Mouse (Mus musculus) kidney, adult 10 weeks (tissue): Measurements from ENCODE around the gene C1qtnf6. TPM values are rescaled to one million over a fixed set of nuclear protein-coding genes. Genes with fewer than 3 reads are reported as not detected.

Experiments used
- polyA plus RNA-seq: library from polyadenylated mRNA; stranded (reverse); fragments of 350-450 nt; fragmentation: Illumina TruSeq; extraction: RNeasy Lipid Tissue Mini Kit (QIAGEN cat#74804); gene quantifications from one replicate; pipeline ENCODE4 v1.2.3, GENCODE M21; 2014; ENCODE audit warnings: low read depth, low replicate concordance

The C1qtnf6 gene
- polyA plus RNA-seq: 1.4 TPM

DNA sequence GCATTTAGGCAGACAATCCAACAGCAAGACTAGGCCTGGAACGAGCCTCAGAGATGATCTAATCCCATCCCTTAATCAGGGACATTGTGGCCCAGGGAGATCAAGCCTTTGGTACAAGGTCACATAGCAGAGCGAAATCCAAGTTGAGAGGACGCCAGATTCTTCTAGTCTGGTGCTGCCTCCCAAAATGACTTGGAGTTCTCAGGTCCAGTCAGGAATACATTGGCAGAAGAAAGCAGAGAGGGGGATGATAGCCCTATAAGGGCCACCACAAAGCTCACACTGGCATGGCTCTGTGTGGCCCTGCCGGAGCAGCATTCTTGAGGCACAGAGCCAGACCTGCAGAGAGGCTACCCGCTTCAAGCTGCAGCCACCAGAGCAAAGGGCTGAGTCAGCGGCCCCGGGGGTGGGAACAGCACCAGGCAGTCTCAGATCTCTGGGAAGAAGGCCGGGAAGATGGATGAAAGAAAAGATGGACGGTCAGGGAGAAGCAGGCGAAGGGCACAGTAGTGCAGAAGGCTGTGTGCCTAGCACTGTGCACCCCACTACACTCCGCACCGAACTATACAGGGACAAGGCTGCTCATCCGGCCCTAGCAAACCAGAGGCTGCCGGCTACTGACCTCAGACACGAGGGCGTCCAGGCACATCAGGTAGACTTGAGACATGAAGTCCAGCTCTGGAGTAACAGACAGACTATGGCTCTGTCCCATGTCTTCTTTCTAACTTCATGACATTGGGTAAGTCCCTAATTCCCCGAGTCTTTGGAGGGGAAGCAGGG, at the start of gene C1qtnf6:
C1qtnf6 (minus strand) TSS at position 746 of the 780 bp plus-strand sequence.

DNA sequence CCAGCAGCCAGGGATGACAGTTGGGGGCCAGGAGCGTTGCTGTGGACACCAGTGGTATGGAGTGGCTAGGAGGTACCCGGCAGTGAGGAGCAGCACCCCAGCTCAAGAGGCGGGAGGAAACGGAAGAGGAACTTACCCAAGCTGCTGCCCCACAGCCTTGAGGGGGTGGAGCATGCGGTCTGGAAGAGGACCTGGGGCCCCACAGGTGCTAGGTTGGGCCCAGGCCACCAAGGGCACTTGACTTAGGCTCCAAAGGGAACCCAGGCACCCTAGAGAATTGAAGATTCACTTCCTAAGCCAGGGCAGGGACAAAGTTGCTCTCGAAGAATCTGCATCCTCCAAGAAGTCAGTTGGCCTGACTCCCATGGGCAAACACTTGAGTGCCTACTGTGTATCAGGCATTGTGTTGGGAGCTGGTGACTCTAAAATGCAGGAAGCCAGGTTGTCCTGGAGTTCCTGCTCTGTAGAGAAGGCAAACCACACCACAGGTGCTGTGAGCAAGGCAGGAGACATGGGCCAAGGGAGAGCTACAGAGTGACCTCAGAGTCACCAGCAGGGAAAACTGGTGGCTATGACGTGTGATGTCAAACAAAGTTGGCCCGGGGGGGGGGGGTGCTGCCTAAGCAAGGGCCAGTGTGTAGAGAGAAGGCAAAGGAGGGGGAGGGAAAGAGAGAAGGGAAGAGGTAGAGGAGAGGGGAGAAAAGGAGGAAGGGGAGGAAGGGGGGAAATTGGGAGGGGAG, 41.6 kb upstream of the C1qtnf6 start, which contains the start of gene Rac2:
Rac2 (minus strand) TSS at position 126 of the 740 bp plus-strand sequence.

DNA sequence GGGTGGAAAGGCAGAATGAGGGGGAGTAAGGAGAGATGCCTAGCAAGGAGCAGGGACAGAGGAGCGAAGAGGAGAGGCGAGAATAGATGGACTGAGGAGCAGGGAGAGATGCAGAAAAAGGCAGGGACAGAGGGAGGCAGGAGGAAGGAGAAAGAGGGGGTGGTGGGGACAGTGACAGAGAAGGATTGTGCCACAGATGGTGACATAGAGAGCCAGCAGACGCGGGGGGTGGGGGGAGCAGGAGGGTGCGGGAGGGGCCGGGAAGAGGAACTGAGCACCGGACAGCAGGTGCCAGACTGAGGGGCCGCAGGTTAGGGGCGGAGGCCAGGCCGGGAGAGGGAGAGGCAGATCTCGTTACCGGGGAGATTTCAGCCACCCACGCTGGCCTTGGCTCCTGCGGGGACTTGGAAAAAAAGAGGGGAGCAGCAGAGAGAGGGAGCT, 13.4 kb upstream of the C1qtnf6 start, which contains the start of gene Sstr3:
Sstr3 (minus strand) TSS at position 125 of the 441 bp plus-strand sequence.

DNA sequence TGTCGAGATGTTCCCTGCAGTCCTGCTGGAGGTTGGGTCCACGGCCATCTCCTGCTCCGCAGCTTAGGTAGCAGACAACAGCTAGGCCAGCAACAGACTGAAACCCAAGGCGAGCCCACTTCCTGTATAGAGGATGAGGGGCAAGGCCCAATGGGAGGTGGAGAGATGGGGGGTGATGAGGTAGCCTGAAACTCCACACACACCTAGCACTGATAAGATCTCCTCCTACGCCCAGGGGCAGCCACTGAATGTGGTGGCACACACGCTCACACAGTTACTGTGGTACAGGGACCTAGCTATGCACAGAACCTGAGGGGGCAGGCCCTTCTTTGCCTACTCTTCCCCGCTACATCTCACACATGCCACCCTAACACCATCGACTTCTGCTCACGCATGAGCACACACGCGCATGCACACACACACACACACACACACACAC, 36.2 kb downstream of the C1qtnf6 start, which contains the start of gene Il2rb:
Il2rb (minus strand) TSS at position 304 of the 439 bp plus-strand sequence.

Other genes starting within 250 kb of the C1qtnf6 start
- 0.69 TPM for gene Csf2rb2, start 225.7 kb downstream of the C1qtnf6 start, polyA plus RNA-seq
- 0.69 TPM for gene Csf2rb, start 205.7 kb downstream of the C1qtnf6 start, polyA plus RNA-seq
- not detected for gene Tex33, start 135.5 kb downstream of the C1qtnf6 start, polyA plus RNA-seq
- 1.7 TPM for gene Tst, start 125.5 kb downstream of the C1qtnf6 start, polyA plus RNA-seq
- gene Mpst, start 125.0 kb downstream of the C1qtnf6 start, polyA plus RNA-seq: 3.1 TPM
- gene Kctd17, start 102.9 kb downstream of the C1qtnf6 start, polyA plus RNA-seq: 5.6 TPM
- not detected for gene Tmprss6, start 62.8 kb downstream of the C1qtnf6 start, polyA plus RNA-seq
- gene Il2rb, start 36.1 kb downstream of the C1qtnf6 start, polyA plus RNA-seq: 0.08 TPM
- not detected for gene Sstr3, start 13.3 kb upstream of the C1qtnf6 start, polyA plus RNA-seq
- gene Rac2, start 41.4 kb upstream of the C1qtnf6 start, polyA plus RNA-seq: 0.28 TPM
- gene Cyth4, start 65.6 kb upstream of the C1qtnf6 start, polyA plus RNA-seq: 0.97 TPM
- gene Elfn2, start 187.4 kb upstream of the C1qtnf6 start, polyA plus RNA-seq: not detected
- gene Mfng, start 242.1 kb upstream of the C1qtnf6 start, polyA plus RNA-seq: not detected